Mouse (Mus musculus): Measurements from ENCODE around the gene Rbp7.
A peak's percentile ranks its signal among the peaks of the same experiment; 100 is the strongest.
"Not testable (repeated sequence)": the region's sequence is repeated elsewhere in the genome, so short reads cannot be mapped to it uniquely, and the experiment has no call there.

Rbp7 gene

GRCm38 (mm10) chr4:149454879-149455278 lies at the start of gene Rbp7:
Gene Rbp7, minus strand, starts transcription at chr4:149454978.
- DNase-seq (ENCODE audit: low read depth, low spot score), result no peak

GRCm38 (mm10) chr4:149504363-149504762 lies 49.6 kb upstream of the Rbp7 start:
- no peak for DNase-seq (ENCODE audit: low read depth, low spot score)

GRCm38 (mm10) chr4:149499790-149500189 lies 45.0 kb upstream of the Rbp7 start:
- no peak for DNase-seq (ENCODE audit: low read depth, low spot score)

GRCm38 (mm10) chr4:149498901-149499300 lies 44.1 kb upstream of the Rbp7 start:
- DNase-seq (ENCODE audit: low read depth, low spot score), result no peak

- DNase-seq (ENCODE audit: low read depth, low spot score), result no peak
These were observed 41.8 kb upstream of the Rbp7 start for GRCm38 (mm10) chr4:149496612-149497011.

- no peak for DNase-seq (ENCODE audit: low read depth, low spot score)
These were observed 36.4 kb upstream of the Rbp7 start for GRCm38 (mm10) chr4:149491151-149491550.

GRCm38 (mm10) chr4:149489415-149490240 lies 34.9 kb upstream of the Rbp7 start:
- no peak for DNase-seq (ENCODE audit: low read depth, low spot score)

- DNase-seq (ENCODE audit: low read depth, low spot score), result no peak
These were observed 33.0 kb upstream of the Rbp7 start for GRCm38 (mm10) chr4:149487729-149488128.

GRCm38 (mm10) chr4:149485825-149486206 lies 31.0 kb upstream of the Rbp7 start:
- DNase-seq (ENCODE audit: low read depth, low spot score), result no peak

- peak; percentile 90 for DNase-seq (ENCODE audit: low read depth, low spot score)
These were observed 30.5 kb upstream of the Rbp7 start, which contains the start of the genes Nmnat1 and Lzic for GRCm38 (mm10) chr4:149485053-149485824. Gene Nmnat1, minus strand, starts transcription at chr4:149485202. Gene Lzic, plus strand, starts transcription at chr4:149485229.

GRCm38 (mm10) chr4:149484566-149484965 lies 29.8 kb upstream of the Rbp7 start:
- DNase-seq (ENCODE audit: low read depth, low spot score), result no peak

- DNase-seq (ENCODE audit: low read depth, low spot score), result no peak
These were observed 22.3 kb upstream of the Rbp7 start, which contains the start of gene Tmem274 for GRCm38 (mm10) chr4:149477078-149477477. Gene Tmem274, plus strand, starts transcription at chr4:149477378.

GRCm38 (mm10) chr4:149475096-149475495 lies 20.3 kb upstream of the Rbp7 start:
- DNase-seq (ENCODE audit: low read depth, low spot score), result no peak

- DNase-seq (ENCODE audit: low read depth, low spot score), result no peak
These were observed 14.8 kb upstream of the Rbp7 start for GRCm38 (mm10) chr4:149469557-149469956.

GRCm38 (mm10) chr4:149463435-149463950 lies 8.7 kb upstream of the Rbp7 start:
- DNase-seq (ENCODE audit: low read depth, low spot score), result no peak

- DNase-seq (ENCODE audit: low read depth, low spot score), result no peak
These were observed 7.7 kb upstream of the Rbp7 start for GRCm38 (mm10) chr4:149462305-149462971.

- no peak for DNase-seq (ENCODE audit: low read depth, low spot score)
These were observed 7.0 kb upstream of the Rbp7 start for GRCm38 (mm10) chr4:149461579-149462304.

- DNase-seq (ENCODE audit: low read depth, low spot score), result not testable (repeated sequence)
These were observed 5.7 kb upstream of the Rbp7 start for GRCm38 (mm10) chr4:149460475-149460874.

- no peak for DNase-seq (ENCODE audit: low read depth, low spot score)
These were observed 4.6 kb upstream of the Rbp7 start for GRCm38 (mm10) chr4:149459425-149459824.

GRCm38 (mm10) chr4:149458526-149458925 lies 3.7 kb upstream of the Rbp7 start:
- DNase-seq (ENCODE audit: low read depth, low spot score), result no peak

- no peak for DNase-seq (ENCODE audit: low read depth, low spot score)
These were observed 3.2 kb upstream of the Rbp7 start for GRCm38 (mm10) chr4:149457831-149458430.

Data from WW6 (cell line).